Mouse (Mus musculus): ENCODE measurements around the gene Srr.

DNA sequence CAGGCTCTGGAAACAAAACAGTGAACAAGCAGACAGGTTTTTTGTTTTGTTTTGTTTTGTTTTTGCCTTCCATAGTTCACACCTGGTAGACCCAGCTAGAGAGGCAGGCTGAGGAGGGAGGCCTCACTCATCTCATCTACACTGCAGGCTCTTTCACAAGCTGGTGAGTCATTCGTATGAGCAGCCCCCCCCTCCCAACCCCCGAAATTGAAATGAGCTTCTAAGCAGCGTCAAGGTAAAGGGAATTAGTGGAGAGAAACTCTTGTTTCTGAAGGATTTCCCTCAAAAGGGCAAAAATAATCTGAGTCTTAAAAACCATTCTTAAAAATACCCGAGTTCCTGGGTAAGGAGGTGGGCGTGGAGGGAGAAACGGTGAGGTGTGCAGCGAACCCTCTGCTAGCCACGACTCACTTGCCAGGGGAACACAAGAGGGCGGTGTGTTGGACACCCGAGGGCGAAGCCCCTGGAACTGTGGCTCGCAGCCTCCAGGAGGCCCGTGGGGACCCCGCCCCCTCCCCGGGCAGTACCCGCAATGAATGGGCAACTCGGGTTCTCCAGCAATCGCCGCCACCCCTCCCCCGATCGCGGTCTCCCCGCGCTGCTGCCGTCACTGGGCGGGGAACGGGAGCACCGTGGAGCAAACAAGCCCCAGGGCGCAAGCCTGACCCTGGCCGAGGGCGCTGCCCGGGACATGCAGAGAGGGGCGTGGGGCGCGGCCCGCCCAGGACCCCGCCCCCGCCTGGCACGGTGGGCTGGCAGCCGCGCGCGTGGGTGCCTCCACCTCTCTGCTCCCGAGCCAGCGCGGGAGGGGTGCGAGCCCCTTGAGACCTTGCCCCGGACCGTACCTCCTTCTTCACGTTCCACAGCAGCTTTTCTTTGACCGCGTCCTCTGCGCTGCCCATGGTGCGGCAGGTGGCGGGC lies 29.5 kb downstream of the Srr start:
- TF ChIP-seq POLR2A (IDR thresholded peaks at IDR 0.05; ENCODE audit: control insufficient read depth, extremely low read depth, insufficient read depth, low read length, poor library complexity) (no peak), CTCF (IDR thresholded peaks at IDR 0.05; ENCODE audit: borderline replicate concordance, control insufficient read depth, extremely low read depth, insufficient read depth, low read length, poor library complexity) (peak; percentile 46; the same call in 1 of the 2 replicates)
